Mouse (Mus musculus) heart, adult 2 months (tissue): ENCODE measurements around the gene Tprn.

Experiments used
- CTCF ChIP-seq: fragments of 200-600 bp; IDR thresholded peaks from 2 replicates; pipeline ENCODE4 v1.8.1; 2022; ENCODE audit warnings: antibody characterized with exemption, mild to moderate bottlenecking, moderate library complexity
- EP300 ChIP-seq: fragments of 200-500 bp; IDR thresholded peaks from 2 replicates; pipeline ENCODE4 v1.6.1; 2011; ENCODE audit warnings: low read depth, low read length, control low read depth; ENCODE audit not compliant: insufficient read depth
- POLR2A ChIP-seq: fragments of 200-500 bp; IDR thresholded peaks from 2 replicates; pipeline ENCODE4 v1.6.1; 2011; ENCODE audit warnings: mild to moderate bottlenecking, low read depth, low read length, control low read depth; ENCODE audit not compliant: insufficient read depth

GRCm38 (mm10) chr2:25238106-25238505 lies 24.3 kb upstream of the Tprn start:
- TF ChIP-seq POLR2A, result no peak
- TF ChIP-seq CTCF, result no peak
- TF ChIP-seq EP300, result no peak
